Mouse (Mus musculus) left cerebral cortex, postnatal 4 days (tissue): ENCODE data around the gene Maco1. TPM values are rescaled to one million over a fixed set of nuclear protein-coding genes. Genes with fewer than 3 reads are reported as not detected.

Experiments
- DNase-seq: peaks from one replicate; pipeline ENCODE4 v3.0.0-alpha.2; 2022
- intact Hi-C: fragments of 180-260 bp; cut with DNase I; formaldehyde crosslinking; loops from one replicate; pipeline ENCODE4 v1.15.1; 2025
- total RNA-seq, 2 experiments: library from RNA; stranded (reverse); gene quantifications; 2 replicates each; pipeline ENCODE4 v1.2.3; 2021

Gene Maco1
- total RNA-seq, 2 experiments from 2014 or later = 82.5 to 84.3 TPM

- intact Hi-C loops = no loop called here
- no peak for DNase-seq
These were observed 99.5 kb downstream of the Maco1 start for GRCm38 (mm10) chr4:134753516-134754261.

GRCm38 (mm10) chr4:134752911-134753426 lies 100.2 kb downstream of the Maco1 start:
- intact Hi-C loops = no loop called here
- no peak for DNase-seq

Other genes starting within 250 kb of the Maco1 start
- gene Man1c1, start 149.1 kb downstream of the Maco1 start, total RNA-seq = 10 to 100 TPM; 12.2 to 13.7 TPM
- gene Ldlrap1, start 85.3 kb downstream of the Maco1 start, total RNA-seq = 1 to 10 TPM; 1.9 to 4.1 TPM
- gene Rhd, start 11.2 kb upstream of the Maco1 start, total RNA-seq = not detected
- gene Tmem50a, start 61.7 kb upstream of the Maco1 start, total RNA-seq = 100 to 1,000 TPM; 117 to 120 TPM
- gene Rsrp1, start 70.2 kb upstream of the Maco1 start, total RNA-seq = 100 to 1,000 TPM; 231 to 238 TPM
- 10 to 100 TPM; 37.5 to 40.4 TPM for gene Syf2, start 77.6 kb upstream of the Maco1 start, total RNA-seq